Mouse (Mus musculus) T-cell, adult 66 days (primary cell): Measurements from ENCODE around the gene Invs. TPM values are rescaled to one million over a fixed set of nuclear protein-coding genes. Genes with fewer than 3 reads are reported as not detected.

Experiments
- total RNA-seq, 2 experiments: library from RNA; stranded (reverse); gene quantifications; 3 replicates in 1 of 2; 4 replicates in 1 of 2; pipeline ENCODE4 v1.2.4; 2023

The Invs gene
- total RNA-seq, result 10 to 100 TPM; 11.7 to 13.5 TPM

GRCm38 (mm10) chr4:48279498-48280134, at the start of gene Invs, which contains the start of gene Erp44:
Gene Invs, plus strand, starts transcription at chr4:48279760.
Gene Erp44, minus strand, starts transcription at chr4:48279558.

GRCm38 (mm10) chr4:48472792-48473650, 193.5 kb downstream of the Invs start, which contains the start of gene Tex10:
Gene Tex10, minus strand, starts transcription at chr4:48473459.

Other genes with a start within 250 kb of the Invs start
- gene Nr4a3, start 234.6 kb upstream of the Invs start, total RNA-seq, result 10 to 100 TPM; 47.1 to 70.3 TPM
- 10 to 100 TPM; 18.7 to 23.4 TPM for gene Stx17, start 154.8 kb upstream of the Invs start, total RNA-seq
- 10 to 100 TPM; 43.7 to 46.8 TPM for gene Erp44, start 202 bp upstream of the Invs start, total RNA-seq
- 10 to 100 TPM; 69.5 to 84.0 TPM for gene Tex10, start 193.7 kb downstream of the Invs start, total RNA-seq